Mouse (Mus musculus) erythroblast, adult 5-6 weeks (primary cell): Measurements from ENCODE around the gene Smpd4. TPM values are rescaled to one million over a fixed set of nuclear protein-coding genes. Genes with fewer than 3 reads are reported as not detected.
A peak's percentile ranks its signal among the peaks of the same experiment; 100 is the strongest.
"Not testable (repeated sequence)": the region's sequence is repeated elsewhere in the genome, so short reads cannot be mapped to it uniquely, and the experiment has no call there.

Experiments
- ATAC-seq: replicated peaks from 2 replicates; pipeline ENCODE4 v1.8.0; 2016; ENCODE audit warnings: moderate number of reproducible peaks, mild to moderate bottlenecking, moderate TSS enrichment, inconsistent platforms; ENCODE audit not compliant: poor library complexity, low FRiP score, severe bottlenecking
- total RNA-seq, 2 experiments: library from RNA; stranded (forward) in 1 of 2; stranded (reverse) in 1 of 2; fragments of 150-400 nt in 1 of 2; fragments of 200-764, 138-1000 nt in 1 of 2; gene quantifications; 2 replicates each; pipeline versions ENCODE4 v1.2.3 to v1.2.4; 2015 to 2017; ENCODE audit warnings: low replicate concordance in 2 of 2

Gene Smpd4
- 9.6 and 20.5 TPM in 2 replicates for total RNA-seq (2015; ENCODE audit: low replicate concordance)
- 14.6 and 19.2 TPM in 2 replicates for total RNA-seq (2017; ENCODE audit: low replicate concordance)

DNA sequence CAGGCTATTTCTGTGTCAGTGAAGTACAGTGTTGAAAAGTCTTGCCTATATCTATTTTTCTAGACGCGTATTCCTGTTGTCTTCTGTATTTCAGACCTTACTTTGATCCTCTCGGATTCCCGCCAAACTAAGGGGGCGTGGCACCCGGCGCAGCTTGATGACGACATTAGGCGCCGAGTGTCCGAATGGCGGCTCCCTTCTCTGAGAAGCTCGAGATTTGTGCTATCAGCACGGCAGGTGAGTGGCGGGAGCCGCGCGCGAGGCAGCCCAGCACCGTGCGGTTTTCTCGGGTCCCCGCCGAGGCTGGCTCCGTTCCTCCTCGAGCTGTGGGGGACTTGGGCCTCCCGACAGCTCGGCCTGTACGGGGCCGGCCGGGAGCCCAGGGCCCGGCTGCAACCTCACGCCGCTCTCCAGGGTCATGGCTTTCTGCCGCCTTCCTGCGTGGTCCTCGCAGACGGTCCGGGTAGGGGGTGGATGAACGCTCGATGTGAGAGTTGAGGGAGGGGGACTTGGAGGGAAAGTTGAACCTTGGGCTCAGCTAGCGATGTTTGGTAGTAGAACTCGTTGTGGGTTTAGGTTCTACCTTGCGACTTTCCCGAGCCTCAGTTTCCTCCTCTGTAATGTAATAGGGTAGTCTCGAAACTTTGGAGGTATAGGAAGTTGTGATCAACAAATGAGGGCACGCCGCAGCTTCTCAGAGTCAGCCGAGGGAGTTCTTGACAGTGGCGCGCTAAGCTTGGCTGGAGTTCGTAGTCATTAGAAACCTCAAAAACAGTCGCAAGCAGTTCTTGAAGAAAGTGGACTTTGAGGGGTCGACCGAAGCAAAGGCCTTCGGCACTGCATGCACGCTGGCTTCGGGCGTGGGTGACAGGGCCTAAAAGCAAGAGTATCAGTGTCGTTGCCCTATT lies at the start of gene Smpd4:
Gene Smpd4, plus strand, starts transcription at position 157 of the 908 bp plus-strand sequence.
- ATAC-seq = peak; percentile 82

DNA sequence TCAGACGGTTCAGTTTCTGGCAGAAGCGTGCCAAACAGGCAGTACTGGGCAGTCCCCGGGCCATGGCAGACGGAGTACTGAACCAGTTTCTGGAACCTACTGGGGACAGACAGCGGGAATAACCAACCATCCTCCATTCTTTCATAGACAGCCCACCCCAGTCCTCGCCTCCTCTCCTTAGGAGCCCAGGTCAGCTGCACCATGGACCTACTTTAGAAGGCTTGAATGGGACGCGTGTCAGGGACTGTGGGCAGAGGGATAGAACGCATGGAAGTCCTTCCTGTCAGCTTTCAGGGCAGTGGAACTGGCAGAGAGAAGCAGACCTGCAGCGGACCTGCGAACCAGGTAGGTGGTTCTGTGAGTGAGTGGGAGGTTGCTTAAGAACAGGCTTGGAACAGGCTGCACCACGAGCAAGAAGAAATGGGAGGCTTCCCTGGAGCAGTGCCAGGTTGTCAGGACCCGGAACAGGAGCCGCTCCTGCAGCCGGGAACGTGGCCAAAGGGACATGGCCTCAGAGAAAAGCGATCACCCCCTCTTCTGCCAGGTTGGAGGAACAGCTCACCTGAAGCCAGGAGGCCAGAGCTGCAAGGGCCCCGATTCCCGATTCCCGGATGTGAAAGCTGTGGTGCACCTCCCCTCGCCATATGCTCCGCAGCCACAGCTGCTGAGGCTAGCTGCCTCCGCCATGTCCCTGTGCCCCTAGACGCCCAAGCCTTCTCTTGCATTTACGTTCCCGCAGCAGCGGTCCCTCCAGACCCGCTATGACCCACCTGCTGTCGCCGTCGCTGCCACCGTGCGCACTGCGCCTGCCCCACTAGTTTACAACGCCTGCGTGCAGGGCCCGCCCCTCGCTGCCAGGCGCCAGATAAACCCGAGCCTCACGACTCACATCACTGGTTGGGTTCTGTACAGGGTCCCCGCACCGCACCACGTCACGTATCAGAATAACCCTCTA lies 43.0 kb upstream of the Smpd4 start:
- ATAC-seq = 0 out of 2 replicates have a peak, but pooled peaks have one; percentile 36

DNA sequence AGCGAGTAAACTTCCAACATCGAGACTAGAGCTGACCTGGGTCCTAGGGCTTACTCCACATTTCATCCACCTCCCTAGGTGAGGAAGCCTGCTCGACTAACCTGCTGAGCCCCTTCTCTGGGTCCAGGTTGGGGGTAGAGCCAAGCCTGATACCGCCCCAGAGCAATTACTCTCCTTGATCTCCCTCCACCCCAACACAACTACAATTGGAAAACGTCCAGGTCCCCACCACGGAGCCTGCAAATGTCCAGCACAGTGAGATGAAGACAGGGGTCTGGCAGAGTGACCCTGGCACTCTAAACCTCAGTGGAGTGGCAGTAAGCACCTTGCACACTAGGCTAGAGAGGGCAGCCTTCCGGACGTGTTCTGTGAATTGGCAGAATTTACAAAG lies 42.3 kb upstream of the Smpd4 start:
- no peak for ATAC-seq

DNA sequence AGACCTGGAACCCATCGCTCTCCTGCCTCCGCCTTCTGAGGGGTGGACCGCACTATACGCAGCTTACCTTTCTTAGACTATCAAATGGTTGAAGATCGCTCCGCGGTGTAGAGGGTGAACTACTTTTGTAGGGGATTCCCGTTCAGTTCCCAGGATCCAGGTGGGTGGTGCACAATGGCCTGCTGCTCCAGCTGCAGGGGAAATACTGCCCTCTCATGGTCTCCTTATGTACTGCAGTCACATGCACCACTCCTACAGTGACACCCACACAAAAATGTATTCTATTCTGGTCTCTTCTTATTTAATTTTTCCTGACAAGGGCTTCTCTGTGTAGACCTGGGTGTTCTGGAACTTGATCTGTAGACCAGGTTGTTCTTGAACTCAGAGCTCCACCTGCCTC lies 36.1 kb upstream of the Smpd4 start, which contains the start of gene Slc7a4:
Gene Slc7a4, minus strand, starts transcription at position 151 of the 400 bp plus-strand sequence.
- ATAC-seq = peak; percentile 63

DNA sequence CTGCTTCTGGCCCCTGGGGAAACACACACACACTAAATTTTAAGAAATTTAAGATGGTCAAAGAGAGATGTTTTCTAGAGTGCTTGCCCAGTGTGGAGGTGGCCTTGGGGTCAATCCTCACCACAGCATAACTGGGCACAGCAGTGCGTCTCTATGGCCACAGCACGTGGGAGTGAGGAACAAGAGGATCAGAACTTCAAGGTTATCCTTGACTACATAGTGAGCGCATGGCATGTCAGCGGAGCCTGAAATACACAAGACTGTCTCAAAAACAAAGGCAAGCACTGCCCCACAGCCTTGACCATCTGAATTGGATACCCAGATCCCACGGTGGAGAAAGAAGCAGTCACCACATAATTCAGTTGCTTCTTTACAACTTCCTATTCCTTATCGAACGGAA lies 34.6 kb upstream of the Smpd4 start:
- ATAC-seq = no peak

DNA sequence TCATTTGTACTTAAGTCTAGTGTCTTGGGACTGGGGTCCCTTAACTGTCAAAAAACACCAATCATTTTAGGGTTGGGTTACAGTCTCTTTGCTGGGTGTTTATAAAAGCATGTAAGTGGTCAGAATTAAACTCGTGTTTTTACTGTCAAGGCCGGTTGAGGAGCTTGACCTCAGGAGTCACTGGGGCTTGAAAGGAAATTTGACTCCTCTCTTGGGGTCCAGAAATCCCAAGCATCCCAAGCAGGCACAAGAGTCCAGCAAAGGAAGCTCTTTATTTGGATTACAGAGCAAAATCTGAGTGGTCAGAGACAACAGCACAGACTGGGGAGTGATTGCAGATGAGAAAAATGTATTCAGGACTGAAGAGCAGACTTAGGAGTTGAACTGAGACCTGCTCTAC lies 28.4 kb upstream of the Smpd4 start:
- ATAC-seq = no peak

DNA sequence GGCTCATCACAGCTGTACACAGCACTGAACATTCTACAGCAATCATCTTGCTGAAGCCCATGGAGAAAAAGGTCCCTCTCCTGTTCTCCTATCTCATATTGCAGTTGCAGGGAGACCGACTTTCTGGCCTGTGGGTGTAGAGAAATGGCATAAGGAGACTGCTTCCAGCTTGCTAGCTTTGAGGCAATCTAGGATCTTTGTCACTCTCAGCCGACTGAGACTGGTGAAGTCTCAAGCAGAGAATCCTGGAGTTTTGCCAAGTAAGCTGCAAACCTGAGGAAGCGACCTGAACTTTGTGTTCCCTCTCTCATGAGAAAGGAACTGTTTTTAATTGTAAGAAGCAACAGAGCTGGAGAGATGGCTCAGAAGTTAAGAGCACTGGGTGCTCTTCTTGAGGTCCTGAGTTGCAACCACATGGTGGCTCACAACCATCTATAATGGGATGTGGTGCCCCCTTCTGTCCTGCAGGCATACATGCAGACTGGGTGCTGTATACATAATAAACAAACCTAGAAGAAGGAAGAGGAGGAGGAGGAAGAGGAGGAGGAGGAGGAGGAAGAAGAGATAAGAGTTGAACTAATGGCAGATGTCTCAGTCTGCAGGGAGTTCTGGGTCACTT lies 18.1 kb upstream of the Smpd4 start:
- no peak for ATAC-seq

DNA sequence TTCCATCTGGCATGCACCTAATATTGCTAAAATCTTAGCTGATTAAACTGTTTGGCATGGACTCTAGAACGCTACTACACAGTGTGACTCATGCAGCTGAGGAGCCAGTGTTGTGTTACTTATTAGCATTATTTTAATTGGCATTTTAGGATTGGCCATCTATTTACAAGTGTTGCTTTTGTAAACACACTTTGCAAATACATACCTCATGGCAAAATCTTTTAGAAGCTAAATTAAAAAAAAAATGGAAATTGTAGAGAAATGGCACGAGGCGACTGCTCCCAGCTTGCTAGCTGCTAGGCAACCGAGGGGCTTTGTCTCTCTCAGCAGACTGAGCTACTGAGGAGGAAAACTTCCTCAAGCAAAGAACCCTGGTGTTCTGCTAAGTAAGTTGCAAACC lies 14.2 kb upstream of the Smpd4 start:
- ATAC-seq = no peak

DNA sequence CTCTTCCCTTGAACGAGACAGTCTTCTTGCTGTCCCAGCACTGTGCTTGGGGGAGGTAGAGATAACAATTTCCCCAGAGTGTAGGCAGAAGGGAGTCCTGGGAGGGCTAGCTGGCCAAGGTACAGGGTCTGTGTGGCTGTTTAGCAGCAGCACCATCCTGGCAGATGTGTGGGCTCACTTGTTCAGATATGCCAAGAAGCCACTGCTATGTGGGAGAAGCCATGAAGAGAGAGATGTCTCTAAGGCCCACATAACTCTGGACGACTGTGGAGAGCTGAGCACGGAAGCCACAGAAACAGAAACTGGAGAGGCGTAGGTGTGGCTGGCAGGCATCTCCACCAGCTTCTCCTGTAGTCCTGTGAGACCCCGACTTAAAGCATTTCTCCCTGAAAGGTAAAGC lies 13.5 kb upstream of the Smpd4 start:
- ATAC-seq = no peak

DNA sequence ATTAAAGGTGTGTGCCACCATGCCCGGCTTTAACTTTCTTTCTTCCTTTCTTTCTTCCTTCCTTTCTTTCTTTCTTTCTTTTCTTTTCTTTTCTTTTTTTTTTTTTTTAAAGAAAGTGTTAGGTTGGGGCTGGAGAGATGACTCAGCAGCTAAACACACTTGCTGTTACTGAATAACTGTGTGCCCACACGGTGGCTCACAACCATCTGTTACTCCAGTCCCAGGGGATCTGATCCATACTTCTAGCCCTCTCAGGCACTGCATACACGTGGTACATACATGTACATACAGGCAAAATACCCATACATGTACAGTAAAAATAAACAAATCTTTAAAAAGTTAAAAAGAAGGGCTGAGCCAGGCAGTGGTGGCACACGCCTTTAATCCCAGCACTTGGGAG lies 7.8 kb upstream of the Smpd4 start:
- ATAC-seq = no peak

DNA sequence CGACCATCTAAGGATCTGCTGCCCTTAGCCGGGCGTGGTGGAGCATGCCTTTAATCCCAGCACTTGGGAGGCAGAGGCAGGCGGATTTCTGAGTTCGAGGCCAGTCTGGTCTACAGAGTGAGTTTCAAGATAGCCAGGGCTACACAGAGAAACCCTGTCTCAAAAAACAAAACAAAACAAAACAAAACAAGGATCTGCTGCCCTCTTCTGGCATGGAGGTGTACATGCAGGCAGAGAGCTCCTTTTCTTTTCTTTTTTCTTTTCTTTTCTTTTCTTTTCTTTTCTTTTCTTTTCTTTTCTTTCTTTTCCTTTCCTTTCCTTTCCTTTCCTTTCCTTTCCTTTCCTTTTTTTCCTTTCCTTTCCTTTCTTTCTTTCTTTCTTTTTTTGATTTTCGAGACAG lies 4.4 kb upstream of the Smpd4 start:
- not testable (repeated sequence) for ATAC-seq

DNA sequence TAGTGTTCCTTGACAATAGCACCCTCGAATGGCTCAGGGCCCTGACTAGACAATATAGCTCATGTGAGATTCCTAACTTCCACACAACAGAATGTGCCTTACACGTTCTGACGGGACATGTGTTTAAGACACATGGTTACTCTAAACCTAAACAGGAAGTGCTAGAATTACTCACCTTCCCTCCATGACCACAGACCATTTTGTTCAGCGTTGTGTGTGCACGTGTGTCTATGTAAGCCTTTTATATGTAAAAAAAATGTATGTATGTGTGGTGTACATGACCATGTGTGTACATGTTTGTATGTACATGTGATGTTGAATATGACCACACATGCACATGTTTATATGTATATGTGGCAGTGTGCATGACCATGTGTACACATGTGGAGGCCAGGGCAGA lies 2.9 kb upstream of the Smpd4 start:
- no peak for ATAC-seq

DNA sequence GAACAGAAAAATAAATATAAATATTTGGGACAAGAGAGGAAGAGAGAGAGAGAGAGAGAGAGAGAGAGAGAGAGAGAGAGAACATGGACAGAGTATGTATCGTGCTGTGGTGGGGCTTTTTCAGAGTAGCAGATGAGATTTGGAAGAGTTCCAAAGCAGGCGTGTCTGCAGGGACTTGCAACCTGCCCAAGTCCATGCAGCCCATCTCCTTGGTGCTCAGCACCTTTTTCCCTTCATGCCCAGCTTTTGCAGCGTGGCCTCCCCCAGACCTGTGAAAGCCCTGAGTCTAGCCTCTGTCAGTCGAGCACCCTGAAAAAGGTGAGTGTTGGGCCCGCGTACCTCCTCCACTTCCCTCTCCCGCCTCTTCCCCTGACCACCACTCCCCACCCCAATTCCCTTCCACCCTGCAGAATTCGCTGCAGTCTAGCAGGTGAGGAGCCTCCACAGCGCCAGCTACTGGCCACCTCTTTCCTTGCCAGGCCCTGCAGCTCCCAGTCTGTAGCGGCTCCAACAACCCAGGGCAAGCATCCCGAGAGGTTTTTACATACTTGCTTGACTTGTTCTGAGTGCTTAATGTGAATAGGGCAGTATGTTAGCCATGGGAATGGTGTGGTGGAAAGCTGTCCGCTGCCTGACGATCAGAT lies 1.1 kb upstream of the Smpd4 start:
- ATAC-seq = peak; percentile 85

DNA sequence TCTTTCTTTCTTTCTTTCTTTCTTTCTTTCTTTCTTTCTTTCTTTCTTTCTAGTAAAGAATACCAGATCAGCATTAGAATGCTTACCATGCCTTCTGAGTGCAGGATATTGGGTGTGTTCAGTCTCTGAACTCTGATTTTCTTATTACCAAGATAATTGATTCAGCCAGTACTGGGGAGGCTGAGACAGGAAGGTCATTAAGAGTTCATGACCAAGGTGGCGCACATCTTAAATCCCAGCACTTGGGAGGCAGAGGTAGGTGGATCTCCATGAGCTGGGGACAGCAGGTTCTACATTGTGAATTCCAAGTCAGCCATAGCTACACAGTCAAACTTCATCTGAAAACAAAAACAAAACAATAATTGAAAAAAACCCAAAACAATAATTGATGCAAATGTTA lies 2.8 kb downstream of the Smpd4 start:
- no peak for ATAC-seq

DNA sequence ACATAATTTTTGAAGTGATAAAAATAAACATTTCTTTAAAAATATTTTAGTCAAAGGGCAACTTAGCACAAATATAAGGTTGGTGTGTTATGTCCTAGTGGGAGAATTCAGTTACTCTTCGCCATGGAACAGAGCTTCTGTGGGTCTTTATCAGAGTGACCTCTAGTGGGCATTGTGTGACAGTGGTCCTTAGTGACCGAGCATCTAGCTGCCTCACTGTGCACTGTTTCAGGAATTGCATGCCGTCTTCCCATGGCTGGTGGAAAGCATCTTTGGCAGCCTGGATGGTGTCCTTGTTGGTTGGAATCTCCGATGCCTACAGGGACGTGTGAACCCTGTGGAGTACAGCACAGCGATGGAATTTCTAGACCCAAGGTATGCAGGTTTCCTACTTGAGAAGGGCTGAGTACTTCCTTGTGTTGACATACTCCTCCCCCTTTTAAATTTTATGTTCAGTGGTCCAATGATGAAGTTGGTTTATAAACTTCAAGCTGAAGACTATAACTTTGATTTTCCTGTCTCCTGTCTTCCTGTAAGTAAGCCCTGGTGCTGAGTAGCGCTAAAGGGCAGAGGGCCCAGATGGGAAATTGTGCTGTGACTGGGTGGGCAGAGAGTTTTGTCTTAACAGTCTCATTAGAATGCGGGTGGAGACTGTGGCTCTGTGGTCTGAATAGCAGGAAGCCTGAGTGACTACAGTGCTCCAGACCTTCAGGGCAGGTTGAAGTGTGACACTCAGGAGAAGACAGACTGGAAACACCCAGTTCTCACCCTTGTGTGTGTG lies 6.5 kb downstream of the Smpd4 start:
- peak; percentile 80 for ATAC-seq

DNA sequence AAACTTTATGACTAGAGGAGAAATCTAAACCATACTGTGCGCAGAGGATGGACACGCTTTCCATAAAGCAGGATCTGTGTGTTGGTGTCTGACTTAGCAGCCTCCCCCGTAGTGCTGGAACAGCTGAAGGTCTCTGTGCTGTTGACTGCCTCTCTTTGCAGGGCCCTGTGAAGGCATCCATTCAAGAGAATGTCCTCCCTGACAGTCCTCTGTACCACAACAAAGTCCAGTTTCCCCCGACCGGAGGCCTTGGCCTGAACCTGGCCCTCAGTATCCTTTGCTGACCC lies 7.1 kb downstream of the Smpd4 start:
- ATAC-seq = no peak

DNA sequence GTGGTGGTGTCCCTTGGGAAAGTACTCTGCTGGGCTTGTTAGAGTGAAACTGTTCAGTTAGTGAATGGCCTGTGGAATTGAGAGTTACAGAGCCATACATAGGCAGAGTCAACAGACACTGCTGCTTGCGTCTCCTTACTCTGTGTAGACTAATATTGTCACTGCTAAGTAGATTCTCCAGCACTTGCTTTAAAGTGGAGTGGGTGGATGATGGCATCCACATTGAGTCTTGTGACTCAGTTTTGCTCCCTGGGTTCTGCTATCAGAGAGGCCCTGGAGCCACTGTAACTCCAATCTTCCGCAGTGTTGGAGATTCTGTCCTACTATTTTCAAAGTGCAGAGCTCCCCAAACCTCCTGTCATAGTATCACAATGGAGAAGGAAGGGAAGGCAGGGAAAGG lies 13.4 kb downstream of the Smpd4 start:
- no peak for ATAC-seq

DNA sequence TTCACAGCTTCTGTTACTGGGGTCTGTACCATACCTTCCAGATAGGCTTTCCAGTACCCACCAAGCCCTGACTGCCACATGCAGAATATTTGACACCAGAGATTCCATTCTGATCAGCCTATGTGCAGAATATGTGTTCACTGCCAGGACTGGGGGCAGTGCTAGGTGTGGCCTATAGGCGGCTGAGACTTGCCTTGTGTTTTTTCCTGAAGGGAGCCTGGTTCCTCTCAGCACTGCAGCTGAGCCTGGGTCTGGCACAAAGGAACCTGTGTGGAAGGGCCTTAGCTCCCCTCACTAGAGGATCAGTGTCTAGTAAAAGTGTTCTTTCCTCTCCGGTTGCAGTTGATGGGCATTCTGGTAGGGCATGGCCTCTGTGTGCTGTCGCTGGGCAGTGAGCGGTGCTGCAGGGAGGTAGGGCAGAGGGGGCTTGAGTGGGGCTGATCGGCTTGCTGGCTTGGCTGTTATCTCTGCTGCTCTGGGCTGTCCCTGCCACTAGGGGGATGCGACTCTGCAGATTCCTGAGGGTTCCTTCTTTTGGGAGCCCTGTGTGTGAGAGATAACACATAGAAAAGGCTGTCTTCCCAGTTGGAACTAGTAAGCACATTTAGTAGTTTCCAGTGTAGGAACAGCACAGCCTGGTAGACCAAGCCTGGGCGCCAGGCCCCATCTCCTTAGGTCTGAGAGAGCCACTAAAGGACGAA lies 14.5 kb downstream of the Smpd4 start:
- ATAC-seq = 0 out of 2 replicates have a peak, but pooled peaks have one; percentile 6
